Mouse (Mus musculus) c-Kit-positive CD71-negative TER-119-negative erythroid progenitor cells, embryonic 14.5 days (primary cell): ENCODE data around the gene Plac1.

ENCODE experiments used
- DNase-seq: peaks from one replicate; pipeline ENCODE4 v3.0.0-alpha.2; 2013; ENCODE audit warnings: low read depth

Gene Plac1

GRCm38 (mm10) chrX:53197681-53198080 is 42.2 kb downstream of the Plac1 start:
- DNase-seq, result no peak

GRCm38 (mm10) chrX:53196392-53196791 is 43.5 kb downstream of the Plac1 start:
- DNase-seq, result no peak

DNA sequence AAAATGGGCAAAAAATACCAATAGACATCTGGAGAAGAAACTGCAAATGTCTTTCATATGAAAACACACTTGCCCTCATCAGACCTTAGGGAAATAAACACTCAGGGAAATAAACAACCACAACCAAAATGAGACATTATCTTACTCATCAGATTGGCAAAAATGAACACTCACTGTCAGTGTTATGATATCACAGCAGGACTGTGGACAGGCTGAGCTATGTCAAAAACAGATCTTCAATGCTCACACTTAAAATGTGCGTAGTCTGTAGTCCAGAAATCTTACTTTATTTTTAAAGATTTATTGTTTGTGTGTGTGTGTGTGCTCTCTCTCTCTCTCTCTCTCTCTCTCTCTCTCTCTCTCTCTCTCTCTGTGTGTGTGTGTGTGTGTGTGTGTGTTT is 51.2 kb downstream of the Plac1 start:
- DNase-seq, result no peak

DNA sequence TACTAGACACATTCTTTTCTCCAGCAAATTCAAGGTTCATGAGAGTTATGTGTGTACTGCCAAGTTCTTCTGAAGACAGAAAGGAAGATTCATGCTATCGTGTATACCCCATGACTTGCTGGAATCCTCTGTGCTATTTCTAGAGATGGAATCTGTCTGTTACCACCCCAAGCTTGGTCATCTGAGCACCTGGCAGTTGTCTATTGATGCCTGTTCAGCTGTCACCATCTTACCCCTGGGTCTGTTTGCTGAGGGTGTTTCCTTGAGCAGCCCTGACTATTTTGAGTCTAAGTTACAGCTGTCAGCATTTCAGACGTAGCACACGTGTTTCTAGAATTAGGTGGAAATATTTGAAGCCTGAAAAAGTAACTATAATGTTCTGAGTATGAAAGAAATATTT is 60.1 kb downstream of the Plac1 start:
- no peak for DNase-seq

- DNase-seq, result no peak
These were observed 63.6 kb downstream of the Plac1 start for GRCm38 (mm10) chrX:53176296-53176695.

- DNase-seq, result no peak
These were observed 71.3 kb downstream of the Plac1 start for GRCm38 (mm10) chrX:53168623-53169022.

DNA sequence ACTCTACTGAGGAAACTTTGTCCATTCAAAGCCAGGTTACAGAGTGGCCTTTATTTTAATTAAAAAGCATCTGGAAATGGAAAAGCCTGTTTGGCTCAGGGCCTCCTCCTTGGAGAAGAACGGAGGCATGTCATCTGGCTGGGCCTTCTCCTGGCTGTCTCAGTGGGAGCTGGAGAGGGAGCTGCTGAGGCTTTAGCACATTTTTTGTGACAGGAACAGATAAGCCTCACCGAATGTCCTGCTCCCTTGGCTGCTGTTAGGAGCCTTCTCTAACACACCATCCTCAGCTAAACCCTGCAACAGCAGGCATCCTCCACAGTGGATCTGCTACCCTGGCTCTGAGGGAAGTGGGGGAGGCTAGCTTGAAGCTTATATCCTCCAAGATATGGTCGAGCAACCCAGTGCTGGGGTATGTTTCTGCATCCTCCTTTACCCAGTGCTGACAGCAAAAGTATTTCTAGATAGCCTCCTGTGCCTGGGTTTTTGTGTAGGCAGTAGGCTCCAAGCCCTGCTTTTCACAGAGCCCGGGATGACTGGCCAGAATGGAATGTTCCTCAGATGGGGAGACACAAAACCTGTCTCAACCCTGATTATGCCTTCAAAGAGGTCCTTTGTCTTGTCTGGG is 72.9 kb downstream of the Plac1 start:
- DNase-seq, result no peak

DNA sequence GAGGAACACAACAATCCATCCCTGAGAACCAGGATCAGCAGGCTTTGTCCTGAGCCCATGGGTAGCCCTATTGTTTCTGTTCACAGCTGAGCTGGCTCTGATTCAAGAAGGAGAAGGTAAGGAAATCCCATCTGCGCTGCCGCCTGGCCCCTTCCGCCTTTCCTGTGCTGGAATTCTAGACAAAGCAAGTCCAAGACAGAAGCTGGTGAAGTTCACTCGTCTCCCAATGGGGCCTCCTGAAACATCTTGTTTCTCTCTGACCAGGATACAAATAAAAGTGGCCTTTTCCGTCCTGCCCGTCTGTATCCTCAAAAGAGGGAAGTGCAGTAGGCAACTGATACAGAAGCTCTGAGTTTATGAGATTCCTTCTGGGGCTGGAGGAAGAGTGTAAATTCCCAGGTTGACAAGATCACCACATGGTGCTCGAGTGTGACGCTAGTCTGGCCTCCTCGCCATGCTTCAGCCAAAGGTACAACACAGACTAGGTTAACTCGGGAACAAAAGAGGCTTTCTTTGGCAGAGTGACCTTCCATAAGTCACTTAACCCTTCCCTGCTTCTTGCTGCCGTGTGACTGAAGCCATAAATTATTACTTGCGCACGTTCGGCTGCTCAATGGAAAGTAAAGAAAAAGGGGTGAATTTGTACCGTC is 73.5 kb downstream of the Plac1 start:
- DNase-seq, result no peak

- DNase-seq, result no peak
These were observed 77.3 kb downstream of the Plac1 start for GRCm38 (mm10) chrX:53162589-53162988.

- no peak for DNase-seq
These were observed 78.3 kb downstream of the Plac1 start for GRCm38 (mm10) chrX:53161583-53161982.

DNA sequence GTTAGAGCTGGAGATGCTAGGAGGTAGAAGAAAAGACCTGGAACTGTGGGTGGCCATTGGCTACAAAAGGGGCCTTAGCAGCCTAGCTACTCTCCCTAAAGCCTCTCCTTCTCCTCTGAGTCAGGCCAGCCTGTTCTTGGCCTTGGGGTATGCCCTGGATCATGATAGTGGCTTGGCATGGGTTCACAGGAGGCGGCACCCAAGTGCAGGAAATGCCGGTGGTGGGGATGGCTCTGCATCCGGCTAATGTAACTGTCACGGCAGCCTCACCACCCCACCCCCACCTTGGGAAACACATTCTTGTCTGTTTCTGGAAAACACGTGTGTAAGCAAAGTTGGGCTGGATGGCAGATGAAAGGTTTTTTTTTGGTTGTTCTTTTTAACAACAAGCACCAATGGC is 78.8 kb downstream of the Plac1 start:
- DNase-seq, result no peak

- DNase-seq, result no peak
These were observed 91.9 kb downstream of the Plac1 start for GRCm38 (mm10) chrX:53148039-53148438.

- no peak for DNase-seq
These were observed 93.5 kb downstream of the Plac1 start for GRCm38 (mm10) chrX:53146389-53146917.

- no peak for DNase-seq
These were observed 100.3 kb downstream of the Plac1 start for GRCm38 (mm10) chrX:53139641-53140040.

GRCm38 (mm10) chrX:53137066-53137465 is 102.8 kb downstream of the Plac1 start:
- no peak for DNase-seq

GRCm38 (mm10) chrX:53129501-53129900 is 110.4 kb downstream of the Plac1 start:
- no peak for DNase-seq

- DNase-seq, result no peak
These were observed 113.3 kb downstream of the Plac1 start for GRCm38 (mm10) chrX:53126492-53127033.

- no peak for DNase-seq
These were observed 114.0 kb downstream of the Plac1 start for GRCm38 (mm10) chrX:53125838-53126467.

DNA sequence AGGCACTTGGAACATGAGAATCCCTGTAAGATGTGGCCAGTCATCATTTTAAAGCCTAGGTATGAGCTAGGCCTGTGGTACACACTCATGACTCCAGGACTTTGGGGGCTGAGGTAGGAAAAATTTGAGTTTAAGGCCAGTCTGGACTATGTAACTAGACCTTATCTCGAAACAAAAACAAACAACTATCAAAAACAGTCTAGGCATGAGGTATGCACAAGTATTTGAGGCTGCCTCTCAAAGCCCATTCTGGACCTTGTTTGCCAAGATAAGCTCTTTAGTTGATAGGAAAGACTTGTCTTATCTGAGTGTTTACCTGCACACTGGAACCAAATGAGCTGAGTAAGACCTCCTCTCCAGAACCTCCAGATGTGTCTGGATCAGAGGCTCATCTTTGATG is 116.3 kb downstream of the Plac1 start:
- DNase-seq, result no peak

GRCm38 (mm10) chrX:53118631-53119030 is 121.3 kb downstream of the Plac1 start:
- no peak for DNase-seq

GRCm38 (mm10) chrX:53118019-53118418 is 121.9 kb downstream of the Plac1 start:
- no peak for DNase-seq

- no peak for DNase-seq
These were observed 124.9 kb downstream of the Plac1 start for GRCm38 (mm10) chrX:53114994-53115393.

GRCm38 (mm10) chrX:53110142-53110541 is 129.8 kb downstream of the Plac1 start:
- no peak for DNase-seq
